Mouse (Mus musculus): ENCODE results near the gene Tdrd5. TPM values are rescaled to one million over a fixed set of nuclear protein-coding genes. Genes with fewer than 3 reads are reported as not detected.
"Not testable (repeated sequence)": the region's sequence is repeated elsewhere in the genome, so short reads cannot be mapped to it uniquely, and the experiment has no call there.

Tdrd5 gene
- total RNA-seq, 4 experiments from 2014 or later, result 2.6 to 2.8 (median 2.6) TPM

DNA sequence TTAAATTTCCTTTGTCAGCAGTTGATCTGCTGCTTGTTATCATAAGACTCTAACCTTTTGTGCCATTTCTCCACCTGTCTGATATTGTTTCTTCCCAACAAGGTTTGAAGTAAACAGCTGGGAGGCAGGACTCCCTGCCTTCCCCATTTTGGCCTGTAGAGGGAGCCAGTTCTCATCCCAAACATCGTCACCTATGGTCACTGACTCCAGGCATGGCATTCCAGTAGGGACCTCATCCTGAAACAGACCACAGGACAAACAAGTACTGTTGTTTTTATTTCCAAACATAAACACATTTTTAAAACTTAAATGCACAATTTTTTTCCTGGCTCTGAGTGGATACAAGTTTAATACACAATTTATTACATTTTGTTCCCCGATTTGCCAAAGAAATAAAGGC lies 40.1 kb downstream of the Tdrd5 start:
- peak; percentile 11 to 56 for DNase-seq (ENCODE audit: low spot score in 2 of 2)

DNA sequence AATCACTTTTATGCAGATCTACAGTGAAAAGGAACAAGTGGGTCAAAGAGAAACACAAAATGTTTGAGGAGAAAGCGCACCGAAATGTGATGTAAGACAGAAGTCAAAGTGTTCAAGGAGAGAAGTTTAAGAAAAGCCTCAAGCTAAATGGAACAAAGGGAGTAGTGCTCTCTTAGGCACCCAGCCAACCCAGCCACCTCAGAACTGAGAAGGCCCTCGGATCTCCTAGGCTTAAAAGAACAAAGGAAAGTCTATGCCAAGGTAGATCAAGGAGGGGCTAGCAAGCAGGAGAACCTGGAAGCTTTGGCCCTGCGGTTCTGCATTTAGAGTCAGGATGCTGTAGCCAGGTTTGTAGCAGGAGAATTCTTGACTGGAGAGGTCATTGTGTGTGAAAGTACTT lies 48.6 kb downstream of the Tdrd5 start:
- no peak for DNase-seq (ENCODE audit: low spot score in 2 of 2)

DNA sequence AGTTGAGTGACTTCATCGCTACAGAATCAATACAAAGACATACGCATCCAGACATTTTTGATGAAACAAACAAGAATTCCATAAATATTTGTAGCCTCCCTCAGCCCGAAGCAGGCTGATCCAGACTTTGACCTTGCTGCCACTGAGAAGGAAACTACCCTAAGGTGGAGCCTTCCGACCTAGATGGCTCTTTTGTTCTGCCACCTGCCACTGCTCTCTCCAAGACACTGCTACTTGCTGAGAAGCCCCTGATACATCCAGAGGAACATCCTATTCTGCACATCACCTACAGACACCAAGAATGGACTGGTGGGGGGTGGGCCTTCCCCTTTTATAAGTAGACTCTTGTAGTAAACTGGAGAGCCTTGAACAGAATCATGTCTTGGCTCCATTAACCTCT lies 52.4 kb downstream of the Tdrd5 start:
- DNase-seq (ENCODE audit: low spot score in 2 of 2), result not testable (repeated sequence)

DNA sequence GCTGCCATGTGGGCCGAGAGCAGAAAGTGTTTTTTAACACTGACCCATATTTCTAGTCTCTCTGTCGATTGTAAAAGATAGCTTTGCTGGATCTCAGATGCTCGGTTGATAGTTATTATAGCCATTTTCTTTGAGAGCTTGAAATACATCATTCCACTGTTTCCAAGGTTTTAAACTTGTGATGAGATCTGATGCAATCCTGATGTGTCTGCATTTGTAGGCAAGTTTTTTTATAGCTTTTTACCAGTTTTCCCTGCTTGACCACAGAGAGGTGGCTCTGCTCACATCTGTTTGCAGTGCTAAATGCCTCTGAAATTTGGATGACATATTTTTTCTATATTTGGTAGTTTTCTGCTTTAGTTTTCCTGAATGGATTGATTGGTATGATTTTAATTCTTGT lies 55.6 kb downstream of the Tdrd5 start:
- DNase-seq (ENCODE audit: low spot score in 2 of 2), result no peak

DNA sequence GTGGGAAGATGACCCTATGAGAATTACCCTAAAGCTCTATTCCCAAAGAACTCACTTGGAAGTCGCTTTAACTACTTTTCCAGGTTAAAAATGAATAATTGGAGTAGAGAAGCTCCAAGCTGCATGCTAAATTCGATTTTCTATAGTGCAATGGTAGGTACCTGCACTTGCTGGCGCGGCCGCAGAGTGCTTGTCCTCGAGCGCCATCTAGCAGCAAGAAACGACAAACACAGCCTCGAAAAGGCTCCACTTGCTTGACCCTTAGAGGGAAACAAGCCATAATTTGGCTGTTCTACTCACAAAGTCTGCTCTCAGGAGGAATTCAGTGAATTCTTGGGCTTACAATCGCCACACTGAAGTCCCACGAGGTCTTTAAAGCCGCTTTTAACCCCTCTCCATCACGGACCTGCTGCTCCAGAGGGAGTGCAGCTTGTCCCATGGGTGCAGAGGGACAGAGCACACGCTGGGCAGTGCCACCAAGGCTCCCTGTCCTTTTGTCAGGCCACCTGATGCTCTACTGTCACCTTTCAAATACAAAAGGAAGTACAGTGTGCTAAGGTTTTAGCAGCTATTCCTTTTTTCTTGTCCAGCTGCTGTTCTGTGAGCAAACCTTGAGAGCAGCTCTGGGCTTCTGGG lies 61.6 kb downstream of the Tdrd5 start:
- no peak for DNase-seq (ENCODE audit: low spot score in 2 of 2)

DNA sequence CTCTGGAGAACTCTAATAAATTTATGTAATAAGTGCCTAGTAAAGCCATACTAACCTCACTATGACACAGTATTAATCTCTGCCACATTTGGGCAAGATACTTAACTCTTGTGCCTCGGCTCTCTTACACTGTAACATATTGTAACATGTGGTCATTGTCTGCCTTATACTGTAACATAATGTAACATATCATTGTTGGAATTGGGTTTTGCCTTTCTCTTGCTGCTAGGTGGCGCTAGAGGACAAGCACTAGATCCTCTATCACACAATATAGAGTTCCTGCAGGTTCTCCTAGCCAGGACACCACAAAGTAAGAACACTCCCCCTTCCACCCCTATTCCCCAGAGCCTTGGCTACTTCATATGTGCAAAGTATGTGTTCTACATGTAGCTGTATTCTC lies 62.4 kb downstream of the Tdrd5 start:
- no peak for DNase-seq (ENCODE audit: low spot score in 2 of 2)

DNA sequence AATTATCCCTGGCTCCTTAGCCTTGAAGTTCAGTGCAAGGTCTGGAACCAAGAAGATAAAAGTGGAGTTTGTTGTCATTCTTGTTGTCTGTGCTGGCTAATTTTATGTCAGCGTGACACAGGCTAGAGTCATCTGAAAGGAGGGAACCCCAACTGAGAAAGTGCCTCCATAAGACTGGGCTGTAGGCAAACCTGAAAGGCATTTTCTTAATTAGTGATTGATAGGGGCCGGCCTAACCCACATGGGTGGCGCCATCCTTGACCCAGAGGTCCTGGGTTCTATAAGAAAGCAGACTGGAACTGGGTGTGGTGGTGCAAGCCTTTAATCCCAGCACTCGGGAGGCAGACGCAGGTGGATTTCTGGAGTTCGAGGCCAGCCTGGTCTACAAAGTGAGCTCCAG lies 72.3 kb downstream of the Tdrd5 start:
- DNase-seq (ENCODE audit: low spot score in 2 of 2), result no peak

DNA sequence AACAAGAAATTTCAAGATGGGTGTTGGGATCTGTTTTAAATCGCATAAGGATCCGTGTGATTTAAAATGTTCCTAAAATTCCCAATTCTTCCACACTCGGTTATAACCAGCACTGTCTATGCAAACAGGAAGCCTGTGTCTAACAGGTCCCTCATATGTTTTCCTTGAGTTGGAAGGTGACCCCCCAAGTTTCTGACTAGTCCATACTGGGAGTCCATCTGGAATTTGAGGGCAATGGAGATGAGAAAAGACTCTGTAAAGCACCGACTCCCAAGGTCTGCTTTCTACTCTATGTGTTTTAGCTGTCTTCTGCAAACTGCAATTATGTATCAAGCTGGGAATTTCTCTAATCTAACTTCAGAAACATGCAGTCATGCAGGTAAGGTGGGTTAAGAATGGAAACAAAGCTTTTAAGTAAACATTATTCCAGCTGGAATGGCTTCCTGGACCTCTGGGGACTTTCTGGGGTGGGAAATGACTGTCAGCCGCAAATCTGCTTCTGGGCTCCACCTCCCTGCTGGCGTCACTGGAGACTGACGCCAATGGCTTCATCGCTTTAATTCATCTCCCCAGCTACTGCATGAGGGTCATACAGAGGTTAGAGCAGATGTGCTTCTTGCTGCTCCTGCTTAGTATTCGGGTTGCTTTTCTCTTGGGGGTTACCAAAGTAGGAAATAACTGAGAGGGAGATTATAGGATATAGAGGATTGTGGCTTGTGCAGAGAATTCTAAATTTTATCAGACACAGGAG lies 73.0 kb downstream of the Tdrd5 start:
- DNase-seq (ENCODE audit: low spot score in 2 of 2), result no peak

DNA sequence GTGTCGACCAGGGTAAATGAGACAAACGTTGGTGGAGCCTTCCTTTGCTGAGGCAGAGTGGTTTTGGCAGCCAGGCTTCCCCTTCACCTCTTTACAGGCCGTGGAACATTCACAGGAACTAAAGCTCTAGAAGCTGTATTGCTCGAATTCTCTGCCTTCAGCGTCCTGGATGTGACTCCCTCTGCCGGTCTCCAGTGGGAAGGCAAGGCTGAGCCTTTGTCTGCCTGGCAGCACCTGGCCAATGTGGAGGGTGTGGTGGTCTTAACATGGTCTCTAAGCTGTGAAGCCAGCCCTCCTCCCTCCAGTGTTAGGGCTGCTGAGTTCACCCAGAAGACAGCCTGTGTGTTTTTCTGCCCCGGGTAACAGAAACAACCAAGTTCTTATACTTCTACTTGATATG lies 74.0 kb downstream of the Tdrd5 start:
- peak in 1 of 2 experiments; percentile 42 for DNase-seq (ENCODE audit: low spot score in 2 of 2)

DNA sequence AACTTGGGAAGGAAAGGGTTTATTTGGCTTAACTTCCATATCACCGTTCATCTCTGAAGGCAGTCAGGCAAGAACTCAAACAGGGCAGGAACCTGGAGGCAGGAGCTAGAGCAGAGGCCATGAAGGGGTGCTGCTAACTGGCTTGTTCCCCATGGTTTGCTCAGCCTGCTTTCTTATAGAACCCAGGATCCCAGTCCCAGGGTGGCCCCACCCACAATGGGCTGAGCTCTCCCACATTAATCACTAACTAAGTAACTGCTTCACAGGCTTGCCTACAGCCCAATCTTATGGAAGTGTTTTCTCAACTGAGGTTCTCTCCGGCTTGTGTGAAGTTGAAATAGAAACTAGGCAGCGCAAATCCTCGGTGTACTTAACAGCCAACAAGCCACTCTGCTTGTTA lies 74.7 kb downstream of the Tdrd5 start:
- no peak for DNase-seq (ENCODE audit: low spot score in 2 of 2)

DNA sequence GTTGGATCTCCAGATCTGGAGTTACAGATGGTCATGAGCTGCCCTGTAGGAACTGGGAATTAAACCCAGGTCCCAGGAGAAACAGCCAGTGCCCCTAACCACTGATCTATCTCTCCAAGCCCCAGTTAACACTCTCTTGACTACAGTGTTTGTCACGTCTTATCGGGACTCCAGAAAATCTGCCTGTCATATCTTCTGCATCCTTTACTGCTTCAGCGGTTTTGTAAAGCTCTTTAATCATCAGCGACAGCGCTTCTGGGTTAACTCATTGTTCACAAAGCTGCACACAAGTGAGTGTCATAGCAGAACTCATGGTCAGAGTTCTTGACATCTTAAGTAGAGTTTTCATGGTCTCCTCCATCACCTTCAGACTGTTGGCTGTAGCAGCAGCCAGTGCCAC lies 76.6 kb downstream of the Tdrd5 start:
- DNase-seq (ENCODE audit: low spot score in 2 of 2), result no peak

DNA sequence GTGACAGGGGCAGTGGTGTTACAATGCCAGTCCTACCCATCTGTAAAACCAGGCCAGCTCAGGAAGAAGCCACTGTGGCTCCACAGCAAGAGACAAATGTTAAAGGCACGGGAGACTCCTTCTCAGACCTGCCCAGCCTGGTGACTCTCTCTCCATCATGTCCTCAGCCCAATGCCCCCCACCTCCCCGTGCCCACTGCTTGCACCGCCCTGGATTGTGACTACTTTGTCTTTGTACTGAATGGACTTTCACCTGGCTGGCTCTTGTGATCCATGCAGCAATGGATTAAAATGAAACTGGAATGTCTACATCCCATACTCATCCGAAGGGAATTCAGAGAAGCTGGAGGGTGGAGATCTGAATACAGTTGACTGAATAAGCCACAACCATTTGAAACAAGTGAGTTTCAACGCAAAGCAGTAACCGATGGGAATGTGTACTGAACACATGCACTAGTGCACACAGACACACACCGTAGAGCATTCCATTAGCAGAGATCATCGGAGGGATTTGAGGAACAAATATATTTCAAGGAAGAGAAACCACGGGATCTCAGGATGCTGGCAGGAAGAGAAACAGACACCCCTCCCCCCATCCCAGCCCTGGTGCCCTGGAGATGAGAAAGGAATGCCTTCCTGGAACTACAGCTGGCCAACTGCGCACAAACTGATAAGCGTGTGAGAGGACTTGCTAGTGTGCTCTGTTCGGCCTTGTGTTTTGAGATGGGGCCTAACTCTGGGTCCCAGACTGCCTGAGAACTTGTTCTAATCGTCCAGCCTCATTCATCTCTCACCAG lies 81.1 kb downstream of the Tdrd5 start:
- DNase-seq (ENCODE audit: low spot score in 2 of 2), result no peak

DNA sequence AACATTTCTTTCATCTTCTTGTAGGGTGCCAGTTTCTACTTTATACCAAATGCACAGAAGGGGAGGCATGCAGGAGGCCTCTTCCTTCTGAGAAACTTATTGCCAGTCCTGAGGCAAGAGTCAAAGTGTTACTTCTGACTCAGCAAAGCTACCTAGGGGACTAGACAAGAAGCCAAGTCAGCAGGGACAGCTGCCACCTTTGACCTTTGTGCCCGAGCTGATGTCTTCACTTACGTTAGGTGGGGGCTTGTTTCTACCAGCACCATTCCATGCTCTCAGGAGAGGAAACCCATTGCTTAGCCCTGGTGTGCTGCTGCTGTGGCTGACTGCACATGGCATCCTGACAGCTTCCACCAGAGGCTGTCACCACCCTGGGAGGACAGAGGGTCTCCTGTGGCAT lies 82.1 kb downstream of the Tdrd5 start:
- DNase-seq (ENCODE audit: low spot score in 2 of 2), result no peak

DNA sequence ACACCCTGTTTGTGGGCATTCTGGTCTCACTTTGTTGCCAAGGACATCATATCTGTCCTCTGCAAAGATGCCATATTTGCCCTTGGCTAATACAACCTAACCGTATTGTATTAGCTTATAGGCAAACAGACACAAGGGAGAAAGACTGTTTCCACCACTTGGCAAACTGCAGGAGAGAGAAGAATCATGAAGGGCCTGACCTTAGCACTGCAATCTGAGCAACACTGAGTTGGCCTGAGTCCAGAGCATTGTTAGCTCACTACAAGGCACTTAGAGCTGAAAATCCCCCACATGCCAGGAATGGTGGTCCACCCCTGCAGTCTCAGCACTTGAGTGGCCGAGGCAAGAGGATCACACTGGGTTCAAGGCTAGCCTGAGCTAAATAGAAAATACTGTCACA lies 84.9 kb downstream of the Tdrd5 start:
- no peak for DNase-seq (ENCODE audit: low spot score in 2 of 2)

DNA sequence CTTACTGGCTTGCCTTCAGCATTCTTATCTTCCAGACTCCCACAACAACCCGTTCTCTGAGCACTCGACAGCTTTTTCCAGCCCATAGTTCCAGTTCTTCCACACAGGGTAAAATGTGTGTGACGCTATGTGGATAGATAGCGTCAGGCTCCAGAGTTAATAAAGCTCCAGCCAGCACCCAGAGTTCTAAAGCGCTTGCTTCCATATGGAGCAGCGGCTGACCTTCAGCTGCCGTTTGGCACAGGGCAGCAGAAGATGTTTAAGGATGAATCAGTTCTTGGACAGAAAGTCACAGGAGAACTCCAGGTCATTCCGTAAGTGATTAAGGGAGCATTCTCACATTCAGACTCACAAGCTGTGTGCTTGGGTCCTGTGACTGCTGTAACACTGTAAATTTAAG lies 85.5 kb downstream of the Tdrd5 start:
- no peak for DNase-seq (ENCODE audit: low spot score in 2 of 2)

DNA sequence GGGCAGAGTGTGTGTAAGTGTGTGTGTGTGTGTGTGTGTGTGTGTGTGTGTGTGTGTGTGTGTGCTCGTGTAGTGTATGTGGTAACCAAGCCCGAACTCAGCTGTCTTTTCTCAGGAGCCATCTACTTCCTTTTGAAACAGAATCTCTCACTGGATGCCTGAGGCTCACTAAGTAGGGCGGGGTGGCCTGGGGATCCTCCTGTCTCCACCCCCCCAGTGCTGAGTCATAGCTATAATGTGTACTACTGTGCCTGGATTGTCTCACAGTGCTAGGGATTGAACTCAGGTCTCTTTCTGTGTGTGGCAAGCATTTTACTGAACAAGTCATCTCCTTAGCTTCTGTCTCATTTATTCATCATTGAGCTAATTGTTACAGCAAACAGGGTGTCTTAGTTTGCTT lies 86.1 kb downstream of the Tdrd5 start:
- no peak for DNase-seq (ENCODE audit: low spot score in 2 of 2)

DNA sequence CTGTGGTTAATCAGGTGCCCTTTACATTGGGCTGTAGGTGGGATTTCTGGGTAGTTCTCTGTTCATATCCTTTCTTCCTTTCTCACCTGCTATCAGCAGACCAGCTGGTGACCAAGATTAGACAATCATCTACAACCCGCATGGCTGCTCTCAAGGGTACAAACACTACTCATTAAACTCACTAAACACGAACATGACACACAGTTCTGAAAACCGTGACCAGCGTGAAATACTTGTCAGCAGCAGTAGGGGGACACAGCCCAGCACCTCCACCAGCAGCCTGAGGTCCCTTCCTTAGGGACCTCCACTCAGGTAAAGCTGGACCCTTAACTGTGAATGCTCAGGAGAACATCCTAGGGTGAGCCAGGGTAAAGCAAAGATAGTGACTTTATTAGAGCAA lies 87.2 kb downstream of the Tdrd5 start:
- no peak for DNase-seq (ENCODE audit: low spot score in 2 of 2)

DNA sequence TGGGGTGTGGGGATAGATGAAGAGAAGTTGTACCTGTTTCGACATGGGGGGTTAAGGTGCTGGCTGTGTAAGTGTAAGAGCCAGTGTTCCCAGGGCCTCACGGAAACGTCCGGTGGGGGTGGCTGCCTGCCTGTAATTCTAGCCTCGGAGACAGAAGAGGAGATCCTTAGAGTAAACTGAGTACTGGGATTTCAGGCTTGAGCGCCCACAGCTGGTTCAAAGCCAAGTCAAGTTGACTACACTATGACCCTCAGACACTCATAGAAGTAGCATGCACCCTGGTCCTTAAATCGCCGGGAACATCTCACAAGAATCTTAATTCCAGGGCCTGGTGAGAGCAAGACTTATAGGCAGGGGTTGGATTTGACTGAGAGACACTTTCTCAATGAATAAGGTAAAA lies 88.8 kb downstream of the Tdrd5 start:
- no peak for DNase-seq (ENCODE audit: low spot score in 2 of 2)

DNA sequence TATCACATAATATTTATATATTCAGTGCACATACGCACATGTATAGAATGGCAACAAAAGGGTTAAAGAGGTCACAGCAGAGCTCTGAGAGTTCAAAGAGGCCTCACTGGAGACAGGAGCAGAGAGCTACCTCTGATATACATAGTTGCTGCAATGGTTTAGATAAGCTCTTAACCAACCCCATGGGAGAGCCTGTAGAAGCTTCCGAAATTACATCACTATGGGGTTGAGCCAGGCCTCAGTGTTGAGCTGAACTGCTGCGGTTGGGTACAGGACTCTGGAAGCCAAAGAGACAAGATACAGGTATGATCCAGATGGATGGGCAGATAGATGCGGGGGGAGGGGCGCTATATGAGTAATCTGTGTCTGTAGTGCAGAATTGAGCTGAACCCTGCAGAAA lies 90.5 kb downstream of the Tdrd5 start:
- DNase-seq (ENCODE audit: low spot score in 2 of 2), result no peak

DNA sequence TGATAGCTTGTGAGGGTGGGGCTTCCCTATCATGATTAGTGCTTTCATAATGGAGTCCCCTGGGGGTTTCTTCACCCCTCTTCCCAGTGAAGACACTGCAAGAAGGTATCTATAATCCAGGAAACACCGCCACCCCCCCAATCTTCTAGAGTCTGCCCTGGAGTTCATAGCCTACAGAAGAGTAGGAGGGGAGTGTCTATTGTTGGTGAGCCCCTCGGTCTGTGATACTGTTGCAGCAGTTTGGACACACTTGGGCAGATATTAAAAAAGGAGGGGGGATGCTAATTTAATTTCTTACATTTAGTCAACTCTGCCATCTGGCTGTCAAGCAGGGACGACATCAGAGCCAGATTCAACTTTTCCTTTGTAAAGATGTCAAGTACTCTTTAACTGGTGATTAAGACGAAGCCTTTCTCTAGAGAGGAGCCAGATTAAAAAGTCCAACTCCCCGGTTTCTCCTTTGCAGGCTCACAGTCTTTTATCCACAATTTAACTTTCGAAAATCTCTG lies 91.6 kb downstream of the Tdrd5 start:
- DNase-seq (ENCODE audit: low spot score in 2 of 2), result no peak
